Mouse (Mus musculus): ENCODE results near the gene Cep78. TPM values are rescaled to one million over a fixed set of nuclear protein-coding genes. Genes with fewer than 3 reads are reported as not detected.

Gene Cep78
- polyA plus RNA-seq, 1 experiment from 2014 or later, result 68.7 TPM

GRCm38 (mm10) chr19:15924866-15925718, 59.7 kb downstream of the Cep78 start:
- no peaks in the 10 kb centered on the region for H3K9me3 ChIP-seq (ENCODE audit: control insufficient read depth, low read length)
- H3K4me3 ChIP-seq (ENCODE audit: low read depth, low read length), result peak overlapping the region; percentile 70
- H3K9ac ChIP-seq (ENCODE audit: low read length), result peak overlapping the region; percentile 75
- peak; percentile 99 for ATAC-seq (replicated peaks; ENCODE audit: low FRiP score)
- peaks cover 9% of the 10 kb centered on the region; the same call in 1 of the 2 replicates for H3K4me1 ChIP-seq (replicated peaks; ENCODE audit: control insufficient read depth, insufficient read depth, low read length)
- H3K27ac ChIP-seq (ENCODE audit: low read depth, low read length), result peak overlapping the region; percentile 78
- H3K4me2 ChIP-seq (ENCODE audit: low read depth, low read length, severe bottlenecking), result peak overlapping the region; percentile 94
- peak; percentile 92 for DNase-seq (ENCODE audit: low spot score)
- no peaks in the 10 kb centered on the region for H3K27me3 ChIP-seq (ENCODE audit: control insufficient read depth, insufficient read depth, low read length)
- no peaks in the 10 kb centered on the region for H3K36me3 ChIP-seq (ENCODE audit: control insufficient read depth, insufficient read depth, low read length)
- 2% methylated on average over 43 of the region's 43 CpGs for WGBS

DNA sequence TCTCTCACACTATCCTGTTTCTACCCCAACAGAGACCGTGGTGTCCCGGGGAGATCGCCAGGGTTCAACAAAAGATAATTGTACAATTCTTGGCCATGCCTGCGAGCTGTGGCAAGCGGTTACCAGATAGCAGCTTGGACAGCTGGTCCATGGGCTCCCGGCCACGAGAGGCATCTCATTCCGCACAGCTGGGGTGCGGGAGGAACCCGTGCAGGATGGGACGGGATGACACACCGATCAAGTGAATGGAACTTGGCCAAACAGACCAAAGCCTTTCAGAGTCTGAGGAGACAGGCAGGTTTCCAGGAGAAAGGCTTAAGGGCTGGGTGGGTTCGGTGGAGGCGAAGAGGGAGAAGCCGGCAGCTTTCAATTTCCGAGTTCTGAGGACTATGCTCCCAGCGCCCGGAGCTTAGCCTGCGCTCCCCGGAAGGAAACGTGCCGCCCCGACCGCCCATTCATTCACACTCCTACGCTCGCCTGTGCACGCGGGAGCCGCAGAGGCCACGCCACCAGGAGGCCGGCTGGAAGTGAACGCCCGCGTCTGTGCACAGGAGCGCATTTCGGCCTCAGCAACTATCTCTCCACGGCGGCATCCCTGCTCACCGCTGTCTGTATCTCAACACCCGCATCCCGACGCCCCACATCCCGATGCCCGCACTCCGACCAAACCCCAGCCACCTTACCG, 60.5 kb downstream of the Cep78 start:
- DNase-seq (ENCODE audit: low spot score) (peak; percentile 63), ATAC-seq (replicated peaks; ENCODE audit: low FRiP score) (peak; percentile 66; the same call in 1 of the 2 replicates)
- H3K27ac ChIP-seq (ENCODE audit: low read depth, low read length), result peak overlapping the region; percentile 78
- peak overlapping the region; percentile 70 for H3K4me3 ChIP-seq (ENCODE audit: low read depth, low read length)
- H3K4me2 ChIP-seq (ENCODE audit: low read depth, low read length, severe bottlenecking), result peak overlapping the region; percentile 94
- H3K4me1 ChIP-seq (replicated peaks; ENCODE audit: control insufficient read depth, insufficient read depth, low read length), result peaks cover 9% of the 10 kb centered on the region; the same call in 1 of the 2 replicates
- H3K9me3 ChIP-seq (ENCODE audit: control insufficient read depth, low read length), result no peaks in the 10 kb centered on the region
- no peaks in the 10 kb centered on the region for H3K36me3 ChIP-seq (ENCODE audit: control insufficient read depth, insufficient read depth, low read length)
- H3K27me3 ChIP-seq (ENCODE audit: control insufficient read depth, insufficient read depth, low read length), result no peaks in the 10 kb centered on the region
- under 1% methylated on average over 46 of the region's 46 CpGs for WGBS
- H3K9ac ChIP-seq (ENCODE audit: low read length), result peak overlapping the region; percentile 75

- DNase-seq (ENCODE audit: low spot score) (no peak), ATAC-seq (replicated peaks; ENCODE audit: low FRiP score) (no peak)
- Histone ChIP-seq H3K27me3 (ENCODE audit: control insufficient read depth, insufficient read depth, low read length) (no peaks in the 10 kb centered on the region), H3K9ac (ENCODE audit: low read length) (peak overlapping the region; percentile 75), H3K4me1 (replicated peaks; ENCODE audit: control insufficient read depth, insufficient read depth, low read length) (peaks cover 9% of the 10 kb centered on the region; the same call in 1 of the 2 replicates), H3K4me2 (ENCODE audit: low read depth, low read length, severe bottlenecking) (peak overlapping the region; percentile 94), H3K36me3 (ENCODE audit: control insufficient read depth, insufficient read depth, low read length) (no peaks in the 10 kb centered on the region; the same call in 1 of the 2 replicates), H3K9me3 (ENCODE audit: control insufficient read depth, low read length) (no peaks in the 10 kb centered on the region), H3K4me3 (ENCODE audit: low read depth, low read length) (peak overlapping the region; percentile 70), H3K27ac (ENCODE audit: low read depth, low read length) (no peak overlapping the region)
- whole genome bisulfite sequencing, result 42% methylated on average over 9 of the region's 9 CpGs
These were observed 61.4 kb downstream of the Cep78 start for GRCm38 (mm10) chr19:15923426-15923825.

GRCm38 (mm10) chr19:15919336-15919735, 65.5 kb downstream of the Cep78 start:
- H3K4me2 ChIP-seq (ENCODE audit: low read depth, low read length, severe bottlenecking), result no peak overlapping the region
- ATAC-seq (replicated peaks; ENCODE audit: low FRiP score), result no peak
- H3K4me1 ChIP-seq (replicated peaks; ENCODE audit: control insufficient read depth, insufficient read depth, low read length), result peaks cover 6% of the 10 kb centered on the region; the same call in 1 of the 2 replicates
- no peak overlapping the region for H3K9ac ChIP-seq (ENCODE audit: low read length)
- WGBS, result 96% methylated on average over 7 of the region's 7 CpGs
- no peaks in the 10 kb centered on the region for H3K9me3 ChIP-seq (ENCODE audit: control insufficient read depth, low read length)
- no peak for DNase-seq (ENCODE audit: low spot score)
- peaks cover 2% of the 10 kb centered on the region; the same call in 1 of the 2 replicates for H3K36me3 ChIP-seq (ENCODE audit: control insufficient read depth, insufficient read depth, low read length)
- H3K4me3 ChIP-seq (ENCODE audit: low read depth, low read length), result no peak overlapping the region
- H3K27me3 ChIP-seq (ENCODE audit: control insufficient read depth, insufficient read depth, low read length), result no peaks in the 10 kb centered on the region
- no peak overlapping the region for H3K27ac ChIP-seq (ENCODE audit: low read depth, low read length)

DNA sequence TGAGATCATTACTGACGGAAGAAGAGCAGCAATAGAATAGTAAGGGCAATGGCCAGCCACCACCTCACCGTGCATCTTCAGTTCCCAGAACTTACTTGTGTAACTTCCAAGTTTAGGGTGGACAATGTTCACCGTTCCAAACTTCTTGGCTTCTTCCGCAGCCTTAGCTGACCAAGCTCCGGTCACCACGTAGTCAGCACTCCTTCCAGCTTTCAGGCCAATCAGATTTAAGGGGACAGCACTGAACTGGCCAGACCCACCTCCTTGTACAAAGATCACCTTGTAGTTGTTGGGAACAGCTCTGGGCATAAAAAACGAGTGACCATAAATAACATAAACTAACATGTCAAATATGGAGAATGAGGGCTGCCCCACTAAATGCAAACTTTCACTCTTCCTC, 66.7 kb downstream of the Cep78 start:
- ATAC-seq (replicated peaks; ENCODE audit: low FRiP score) (no peak), DNase-seq (ENCODE audit: low spot score) (no peak)
- no peak overlapping the region for H3K4me2 ChIP-seq (ENCODE audit: low read depth, low read length, severe bottlenecking)
- H3K4me3 ChIP-seq (ENCODE audit: low read depth, low read length), result no peak overlapping the region
- H3K9ac ChIP-seq (ENCODE audit: low read length), result no peak overlapping the region
- H3K9me3 ChIP-seq (ENCODE audit: control insufficient read depth, low read length), result no peaks in the 10 kb centered on the region
- no peaks in the 10 kb centered on the region; the same call in 1 of the 2 replicates for H3K4me1 ChIP-seq (replicated peaks; ENCODE audit: control insufficient read depth, insufficient read depth, low read length)
- no peaks in the 10 kb centered on the region for H3K27me3 ChIP-seq (ENCODE audit: control insufficient read depth, insufficient read depth, low read length)
- no peak overlapping the region for H3K27ac ChIP-seq (ENCODE audit: low read depth, low read length)
- peaks cover 5% of the 10 kb centered on the region; the same call in 1 of the 2 replicates for H3K36me3 ChIP-seq (ENCODE audit: control insufficient read depth, insufficient read depth, low read length)
- WGBS, result 95% methylated on average over 7 of the region's 7 CpGs

DNA sequence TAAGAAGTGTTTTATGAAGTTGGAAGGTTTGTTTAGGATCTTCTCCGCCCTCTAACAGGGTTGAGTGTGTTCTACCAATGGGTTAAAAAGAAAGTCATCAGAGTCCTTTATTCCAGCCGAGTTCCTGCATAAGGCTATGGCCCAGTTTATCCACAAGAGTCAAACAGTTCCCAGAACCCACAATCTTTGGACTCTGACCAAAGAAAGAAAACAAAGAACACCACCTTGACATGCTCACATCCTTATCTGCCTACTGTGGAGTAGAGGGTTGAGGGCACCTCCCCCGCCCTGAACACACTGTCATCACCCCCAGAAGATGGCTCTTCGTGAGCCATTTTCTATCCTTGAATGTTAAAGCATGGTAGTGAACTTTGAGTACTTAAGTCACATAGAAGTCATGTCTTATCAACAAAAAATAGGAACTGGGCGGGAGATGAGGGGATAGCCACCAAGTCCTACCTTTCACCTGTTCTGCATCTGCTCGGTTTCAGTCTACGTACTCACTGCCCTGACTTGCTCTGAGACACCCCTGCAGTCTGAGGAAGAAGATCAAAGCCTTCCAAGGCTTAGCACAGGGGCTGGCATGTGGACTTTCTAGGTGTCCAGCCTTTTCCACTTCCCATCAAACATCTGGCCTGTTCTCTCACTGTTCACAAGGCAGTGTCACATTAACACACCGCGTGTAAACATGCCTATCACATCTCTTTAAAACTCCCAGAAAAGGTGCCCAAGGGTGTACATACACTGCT, 71.4 kb downstream of the Cep78 start:
- Histone ChIP-seq H3K4me3 (ENCODE audit: low read depth, low read length) (no peak overlapping the region), H3K9ac (ENCODE audit: low read length) (no peak overlapping the region), H3K9me3 (ENCODE audit: control insufficient read depth, low read length) (no peaks in the 10 kb centered on the region), H3K36me3 (ENCODE audit: control insufficient read depth, insufficient read depth, low read length) (peaks cover 8% of the 10 kb centered on the region; the same call in 1 of the 2 replicates), H3K4me1 (replicated peaks; ENCODE audit: control insufficient read depth, insufficient read depth, low read length) (no peaks in the 10 kb centered on the region), H3K27me3 (ENCODE audit: control insufficient read depth, insufficient read depth, low read length) (no peaks in the 10 kb centered on the region), H3K27ac (ENCODE audit: low read depth, low read length) (no peak overlapping the region), H3K4me2 (ENCODE audit: low read depth, low read length, severe bottlenecking) (no peak overlapping the region)
- ATAC-seq (replicated peaks; ENCODE audit: low FRiP score), result no peak
- DNase-seq (ENCODE audit: low spot score), result no peak
- WGBS, result 95% methylated on average over 9 of the region's 9 CpGs

DNA sequence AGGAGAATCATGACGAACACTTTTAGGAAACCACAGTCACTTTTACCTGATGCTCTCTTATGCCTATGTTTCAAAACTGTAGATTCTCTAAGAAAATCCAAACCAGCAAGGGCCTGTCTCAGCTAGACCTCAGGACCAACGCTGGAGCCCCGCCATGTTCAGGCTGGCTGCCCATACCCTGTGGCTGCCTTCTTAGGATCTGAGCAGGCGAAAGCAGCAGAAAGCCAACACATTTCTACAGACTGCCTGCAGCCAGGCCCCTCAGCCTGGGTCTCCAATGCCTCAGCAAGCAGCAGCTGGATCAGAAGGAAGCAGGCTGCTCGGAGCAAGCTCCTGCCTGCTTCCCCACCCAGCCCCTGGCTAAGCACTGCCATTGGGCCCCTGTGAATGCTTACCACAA, 73.3 kb downstream of the Cep78 start:
- H3K4me3 ChIP-seq (ENCODE audit: low read depth, low read length), result no peak overlapping the region
- no peak overlapping the region for H3K27ac ChIP-seq (ENCODE audit: low read depth, low read length)
- no peak overlapping the region for H3K9ac ChIP-seq (ENCODE audit: low read length)
- ATAC-seq (replicated peaks; ENCODE audit: low FRiP score) (no peak), DNase-seq (ENCODE audit: low spot score) (no peak)
- peaks cover 8% of the 10 kb centered on the region; the same call in 1 of the 2 replicates for H3K36me3 ChIP-seq (ENCODE audit: control insufficient read depth, insufficient read depth, low read length)
- WGBS, result 91% methylated on average over 5 of the region's 5 CpGs
- no peaks in the 10 kb centered on the region for H3K4me1 ChIP-seq (replicated peaks; ENCODE audit: control insufficient read depth, insufficient read depth, low read length)
- H3K4me2 ChIP-seq (ENCODE audit: low read depth, low read length, severe bottlenecking), result no peak overlapping the region
- no peaks in the 10 kb centered on the region for H3K27me3 ChIP-seq (ENCODE audit: control insufficient read depth, insufficient read depth, low read length)
- H3K9me3 ChIP-seq (ENCODE audit: control insufficient read depth, low read length), result no peaks in the 10 kb centered on the region

- 85% methylated on average over 3 of the region's 3 CpGs for WGBS
- Histone ChIP-seq H3K27me3 (ENCODE audit: control insufficient read depth, insufficient read depth, low read length) (no peaks in the 10 kb centered on the region), H3K36me3 (ENCODE audit: control insufficient read depth, insufficient read depth, low read length) (peaks cover 8% of the 10 kb centered on the region; the same call in 1 of the 2 replicates), H3K27ac (ENCODE audit: low read depth, low read length) (no peak overlapping the region), H3K9ac (ENCODE audit: low read length) (no peak overlapping the region), H3K4me3 (ENCODE audit: low read depth, low read length) (no peak overlapping the region), H3K4me2 (ENCODE audit: low read depth, low read length, severe bottlenecking) (no peak overlapping the region), H3K9me3 (ENCODE audit: control insufficient read depth, low read length) (no peaks in the 10 kb centered on the region), H3K4me1 (replicated peaks; ENCODE audit: control insufficient read depth, insufficient read depth, low read length) (no peaks in the 10 kb centered on the region)
- DNase-seq (ENCODE audit: low spot score) (no peak), ATAC-seq (replicated peaks; ENCODE audit: low FRiP score) (no peak)
These were observed 73.8 kb downstream of the Cep78 start for GRCm38 (mm10) chr19:15910987-15911386.

All from forebrain, embryonic 11.5 days (tissue).